Mouse (Mus musculus) embryonic fibroblast, embryonic 13.5 days (primary cell): ENCODE data around the gene Ppp1r14b.

Source experiments
- CTCF ChIP-seq: IDR thresholded peaks from 2 replicates; pipeline ENCODE4 v1.5.1; 2011; ENCODE audit warnings: mild to moderate bottlenecking, control low read depth, low read length, moderate library complexity, borderline replicate concordance; ENCODE audit not compliant: insufficient read depth
- POLR2A ChIP-seq: IDR thresholded peaks from 2 replicates; pipeline ENCODE4 v1.6.1; 2011; ENCODE audit warnings: low read depth, mild to moderate bottlenecking, control low read depth, low read length, moderate library complexity

DNA sequence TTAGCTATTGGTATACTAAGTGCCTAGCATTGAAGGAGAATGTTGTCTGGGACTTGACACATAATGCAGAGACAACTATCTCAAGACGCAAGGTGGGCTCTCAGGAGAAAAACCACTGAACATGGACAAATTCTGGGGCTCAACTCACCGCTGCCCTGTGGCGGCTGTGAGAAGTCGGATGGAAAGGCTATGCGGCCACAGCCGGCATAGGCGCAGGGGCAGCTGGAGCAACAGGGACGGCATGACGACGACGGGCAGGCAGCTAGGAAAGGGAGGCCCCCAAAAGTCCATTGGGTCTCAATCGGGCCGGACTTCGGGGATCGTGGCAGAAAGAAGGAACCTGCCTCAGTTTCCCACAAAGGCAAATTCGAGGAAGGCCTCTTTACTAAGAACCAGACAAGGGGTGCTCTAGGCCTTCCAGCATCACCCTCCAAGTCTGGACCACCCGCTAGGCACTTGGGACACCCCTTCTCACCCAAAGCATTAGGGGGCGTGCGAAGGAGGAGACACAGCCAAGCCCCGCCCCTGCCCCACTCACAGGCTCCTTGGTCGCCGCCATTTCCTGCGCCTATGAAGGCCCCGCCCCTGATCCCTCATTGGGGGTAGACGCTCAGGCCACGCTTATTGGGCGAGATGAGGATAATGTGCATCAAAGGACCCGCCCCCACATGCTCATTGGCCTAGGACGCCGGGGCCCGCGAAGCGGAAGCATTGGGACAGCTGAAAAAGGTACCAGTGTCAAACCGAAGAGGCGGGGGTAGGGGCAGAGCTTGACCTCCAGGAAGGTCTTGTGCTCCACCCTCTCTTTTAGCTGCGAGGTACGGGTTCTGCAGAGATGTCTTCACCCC is 17.5 kb downstream of the Ppp1r14b start, which contains the start of gene Dnajc4:
- TF ChIP-seq CTCF (no peak), POLR2A (peak; percentile 18)
